Mouse (Mus musculus) heart, embryonic 11.5 days (tissue): ENCODE results near the gene Mt1. TPM values are rescaled to one million over a fixed set of nuclear protein-coding genes. Genes with fewer than 3 reads are reported as not detected.
"Not testable (repeated sequence)": the region's sequence is repeated elsewhere in the genome, so short reads cannot be mapped to it uniquely, and the experiment has no call there.

ENCODE experiments used
- ATAC-seq: fragments of 200-750 bp; cut with Nextera tagmentation; replicated peaks from 2 replicates; pipeline ENCODE4 v1.8.0; 2017; ENCODE audit warnings: moderate library complexity; ENCODE audit not compliant: insufficient number of reproducible peaks, low FRiP score, low TSS enrichment
- H3K27ac ChIP-seq: fragments of 300-500 bp; sonication (generic); 2 replicates; pipeline ENCODE4 v1.5.1; 2014; ENCODE audit warnings: mild to moderate bottlenecking, low read depth, low read length
- H3K27me3 ChIP-seq: fragments of 300-500 bp; sonication (generic); 2 replicates; pipeline ENCODE4 v1.6.1; 2014; ENCODE audit warnings: mild to moderate bottlenecking, low read length, mixed read lengths; ENCODE audit not compliant: control insufficient read depth, insufficient read depth
- H3K36me3 ChIP-seq: fragments of 300-500 bp; sonication (generic); 2 replicates; pipeline ENCODE4 v1.6.1; 2014; ENCODE audit warnings: mild to moderate bottlenecking, low read length, moderate library complexity, mixed read lengths; ENCODE audit not compliant: control insufficient read depth, insufficient read depth
- H3K4me1 ChIP-seq: fragments of 300-500 bp; sonication (generic); 2 replicates; pipeline ENCODE4 v1.6.1; 2014; ENCODE audit warnings: low read length; ENCODE audit not compliant: control insufficient read depth, insufficient read depth
- H3K4me2 ChIP-seq: fragments of 300-500 bp; sonication (generic); 2 replicates; pipeline ENCODE4 v1.6.1; 2014; ENCODE audit warnings: mild to moderate bottlenecking, moderate library complexity
- H3K4me3 ChIP-seq: fragments of 300-500 bp; sonication (generic); 2 replicates; pipeline ENCODE4 v1.5.1; 2014; ENCODE audit warnings: low read depth, low read length
- H3K9ac ChIP-seq: fragments of 300-500 bp; sonication (generic); 2 replicates; pipeline ENCODE4 v1.6.1; 2014; ENCODE audit warnings: mild to moderate bottlenecking, low read depth, low read length, moderate library complexity
- H3K9me3 ChIP-seq: fragments of 300-500 bp; sonication (generic); replicated peaks from 2 replicates; pipeline ENCODE4 v1.6.1; 2016; ENCODE audit warnings: low read length; ENCODE audit not compliant: control insufficient read depth
- WGBS: fragments of 180-500 bp; shearing (Covaris S2); extraction: QIAGEN DNeasy Blood & Tissue Kit; methylation state at CpG from one replicate; pipeline ENCODE4 v1.1.7; 2014; ENCODE audit not compliant: insufficient replicate concordance; 5-methylcytosine and 5-hydroxymethylcytosine counted together
- polyA plus RNA-seq: library from polyadenylated mRNA; unstranded; fragments of >200 nt; fragmentation: Nextera tagmentation; extraction: Ambion mirVana; gene quantifications from 2 replicates; pipeline ENCODE4 v1.2.1, GENCODE M21; 2014

The Mt1 gene
- 270 and 395 TPM in 2 replicates for polyA plus RNA-seq

- Histone ChIP-seq H3K4me2 (peak within 1 kb of the TSS; percentile 93), H3K27ac (peak within 1 kb of the TSS; percentile 66), H3K36me3 (no peaks in the 10 kb centered on the region), H3K4me1 (no peaks in the 10 kb centered on the region), H3K9ac (peak within 1 kb of the TSS; percentile 74), H3K9me3 (no peaks in the 10 kb centered on the region), H3K4me3 (peak within 1 kb of the TSS; percentile 58), H3K27me3 (peaks cover 75% of the 10 kb centered on the region)
- ATAC-seq, result peak; percentile 91
- WGBS, result under 1% methylated on average over 50 of the region's 50 CpGs
These were observed at the start of gene Mt1 for GRCm38 (mm10) chr8:94178857-94179712. Mt1 (plus strand) TSS chr8:94179082.

- H3K9me3 ChIP-seq, result no peaks in the 10 kb centered on the region
- no peaks in the 10 kb centered on the region for H3K36me3 ChIP-seq
- H3K27me3 ChIP-seq, result no peaks in the 10 kb centered on the region
- no peak overlapping the region for H3K9ac ChIP-seq
- no peaks in the 10 kb centered on the region for H3K4me1 ChIP-seq
- WGBS, result 84% methylated on average over 6 of the region's 6 CpGs
- ATAC-seq, result no peak
- no peak overlapping the region for H3K4me3 ChIP-seq
- no peak overlapping the region for H3K27ac ChIP-seq
- H3K4me2 ChIP-seq, result no peak overlapping the region
These were observed 49.6 kb upstream of the Mt1 start for GRCm38 (mm10) chr8:94129133-94129789.

GRCm38 (mm10) chr8:94130126-94130525 is 48.8 kb upstream of the Mt1 start:
- no peak overlapping the region for H3K4me3 ChIP-seq
- H3K9ac ChIP-seq, result no peak overlapping the region
- WGBS, result 86% methylated on average over 4 of the region's 4 CpGs
- no peak overlapping the region for H3K27ac ChIP-seq
- no peaks in the 10 kb centered on the region for H3K9me3 ChIP-seq
- no peak overlapping the region for H3K4me2 ChIP-seq
- H3K4me1 ChIP-seq, result no peaks in the 10 kb centered on the region
- H3K27me3 ChIP-seq, result no peaks in the 10 kb centered on the region
- ATAC-seq, result no peak
- no peaks in the 10 kb centered on the region for H3K36me3 ChIP-seq

GRCm38 (mm10) chr8:94132096-94132495 is 46.8 kb upstream of the Mt1 start:
- Histone ChIP-seq H3K27me3 (no peaks in the 10 kb centered on the region), H3K4me1 (no peaks in the 10 kb centered on the region), H3K4me2 (no peak overlapping the region), H3K36me3 (no peaks in the 10 kb centered on the region), H3K9ac (no peak overlapping the region), H3K4me3 (no peak overlapping the region), H3K9me3 (no peaks in the 10 kb centered on the region), H3K27ac (no peak overlapping the region)
- 80% methylated on average over 5 of the region's 5 CpGs for WGBS
- no peak for ATAC-seq

GRCm38 (mm10) chr8:94134601-94135000 is 44.3 kb upstream of the Mt1 start:
- not testable (repeated sequence) for H3K4me3 ChIP-seq, H3K27ac ChIP-seq, H3K27me3 ChIP-seq, H3K9ac ChIP-seq, H3K4me2 ChIP-seq, H3K4me1 ChIP-seq, H3K36me3 ChIP-seq, H3K9me3 ChIP-seq, ATAC-seq
- WGBS, result 52% methylated on average over 3 of the region's 3 CpGs

- H3K36me3 ChIP-seq, result no peaks in the 10 kb centered on the region
- H3K4me3 ChIP-seq, result no peak overlapping the region
- no peak for ATAC-seq
- H3K27ac ChIP-seq, result no peak overlapping the region
- no peak overlapping the region for H3K4me2 ChIP-seq
- H3K9me3 ChIP-seq, result no peaks in the 10 kb centered on the region
- H3K27me3 ChIP-seq, result no peaks in the 10 kb centered on the region
- WGBS, result 79% methylated on average over 6 of the region's 6 CpGs
- H3K4me1 ChIP-seq, result no peaks in the 10 kb centered on the region
- H3K9ac ChIP-seq, result no peak overlapping the region
These were observed 43.3 kb upstream of the Mt1 start for GRCm38 (mm10) chr8:94135556-94135955.

- WGBS, result 75% methylated on average over 7 of the region's 7 CpGs
- no peaks in the 10 kb centered on the region for H3K27me3 ChIP-seq
- no peaks in the 10 kb centered on the region for H3K9me3 ChIP-seq
- no peaks in the 10 kb centered on the region for H3K36me3 ChIP-seq
- no peak overlapping the region for H3K4me2 ChIP-seq
- no peak overlapping the region for H3K4me3 ChIP-seq
- no peak overlapping the region for H3K27ac ChIP-seq
- no peak overlapping the region for H3K9ac ChIP-seq
- no peaks in the 10 kb centered on the region for H3K4me1 ChIP-seq
- ATAC-seq, result no peak
These were observed 42.7 kb upstream of the Mt1 start for GRCm38 (mm10) chr8:94136192-94136591.

GRCm38 (mm10) chr8:94136933-94137332 is 41.9 kb upstream of the Mt1 start, which contains the start of gene Mt4:
Mt4 (plus strand) TSS chr8:94137197.
- no peak within 1 kb of the TSS for H3K9ac ChIP-seq
- no peaks in the 10 kb centered on the region for H3K27me3 ChIP-seq
- no peak within 1 kb of the TSS for H3K4me3 ChIP-seq
- no peak for ATAC-seq
- no peaks in the 10 kb centered on the region for H3K36me3 ChIP-seq
- H3K4me2 ChIP-seq, result no peak within 1 kb of the TSS
- H3K27ac ChIP-seq, result no peak within 1 kb of the TSS
- H3K9me3 ChIP-seq, result no peaks in the 10 kb centered on the region
- WGBS, result 47% methylated on average over 6 of the region's 6 CpGs
- H3K4me1 ChIP-seq, result no peaks in the 10 kb centered on the region
